Mouse (Mus musculus): ENCODE measurements around the gene Mmadhc.

The Mmadhc gene

DNA sequence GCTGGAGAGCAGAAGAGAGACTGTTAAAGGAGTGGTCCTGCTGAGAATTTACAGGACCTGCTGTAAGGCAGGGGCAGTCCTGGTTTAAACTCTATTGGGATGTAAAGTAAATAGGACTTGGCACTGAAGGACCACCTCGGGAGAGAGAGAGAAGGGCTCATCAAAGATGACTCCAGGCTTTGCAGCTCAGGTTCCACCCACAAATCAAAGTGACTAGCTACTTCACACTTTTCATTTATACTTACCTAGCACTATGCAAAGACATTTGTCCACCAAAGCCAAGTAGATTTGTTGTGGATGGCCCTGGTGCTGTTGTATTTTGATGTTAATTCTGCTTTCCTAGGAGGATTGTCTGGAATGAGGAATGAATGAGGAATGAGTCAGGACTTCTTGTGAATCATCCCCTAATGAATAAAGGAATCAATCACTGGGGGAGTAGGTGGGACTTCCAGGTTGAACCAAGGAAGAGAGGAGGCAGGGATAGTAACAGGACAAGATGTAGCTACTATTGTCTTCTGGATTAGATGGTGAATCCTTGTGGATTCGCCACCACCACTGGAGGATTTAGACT is 31.3 kb downstream of the Mmadhc start:
- DNase-seq (ENCODE audit: low read depth) = no peak

DNA sequence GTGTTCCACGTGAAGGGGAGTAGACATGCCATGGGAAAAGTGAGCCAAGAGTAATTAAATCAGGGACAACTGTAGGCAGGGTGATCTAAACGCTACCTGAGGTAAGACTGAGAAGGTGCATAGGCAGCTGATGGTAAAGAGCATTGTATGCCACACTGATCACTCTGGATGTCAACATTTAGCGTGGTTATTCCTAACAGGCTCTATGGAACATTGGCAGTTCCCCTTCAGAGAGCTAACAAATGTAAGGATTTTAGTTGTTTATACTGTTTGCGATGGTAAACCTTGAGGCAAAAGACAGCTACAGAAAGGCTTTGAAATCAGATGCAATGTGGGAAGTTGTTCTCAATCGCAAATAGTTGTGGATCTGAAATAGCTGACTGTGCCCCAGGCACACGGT is 32.5 kb downstream of the Mmadhc start:
- no peak for DNase-seq (ENCODE audit: low read depth)

DNA sequence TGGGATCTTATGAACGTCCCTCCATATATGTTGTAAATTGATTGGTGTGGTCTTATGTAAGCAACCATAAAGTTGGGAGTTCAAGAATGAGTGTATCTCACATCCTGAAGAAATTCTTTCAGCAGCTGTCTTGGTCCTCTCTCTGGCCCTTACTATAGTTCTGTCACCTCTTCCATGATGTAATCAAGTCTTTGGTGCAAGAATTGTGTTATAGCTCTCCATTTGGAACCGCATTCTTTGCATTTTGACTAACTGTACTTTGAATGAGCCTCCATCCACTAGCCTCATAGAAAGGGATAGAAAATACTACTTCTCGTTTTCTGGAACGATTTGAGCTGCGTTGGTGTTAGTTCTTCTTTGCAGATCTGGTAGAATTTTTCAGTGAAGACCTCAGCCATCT is 41.6 kb downstream of the Mmadhc start:
- DNase-seq (ENCODE audit: low read depth) = no peak

DNA sequence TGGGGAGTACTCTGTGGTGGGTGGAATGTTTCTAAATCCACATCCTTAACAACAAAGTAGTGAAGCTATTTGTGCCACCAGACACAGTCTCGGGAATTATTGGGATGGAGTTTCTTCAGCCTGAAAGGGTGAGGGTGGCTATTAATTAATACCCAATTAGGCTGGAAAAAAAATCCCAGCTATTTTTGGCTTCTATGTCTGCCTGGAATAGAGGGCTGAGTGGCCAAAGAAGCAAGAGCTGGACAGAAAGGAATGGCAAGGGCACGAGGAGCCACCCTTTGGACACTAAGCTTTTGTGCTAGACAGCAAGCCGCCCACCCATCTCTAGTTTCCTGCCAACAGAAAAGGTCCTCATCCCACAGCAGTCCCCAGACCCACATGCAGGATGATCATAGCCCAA is 48.0 kb downstream of the Mmadhc start:
- DNase-seq (ENCODE audit: low read depth) = no peak

DNA sequence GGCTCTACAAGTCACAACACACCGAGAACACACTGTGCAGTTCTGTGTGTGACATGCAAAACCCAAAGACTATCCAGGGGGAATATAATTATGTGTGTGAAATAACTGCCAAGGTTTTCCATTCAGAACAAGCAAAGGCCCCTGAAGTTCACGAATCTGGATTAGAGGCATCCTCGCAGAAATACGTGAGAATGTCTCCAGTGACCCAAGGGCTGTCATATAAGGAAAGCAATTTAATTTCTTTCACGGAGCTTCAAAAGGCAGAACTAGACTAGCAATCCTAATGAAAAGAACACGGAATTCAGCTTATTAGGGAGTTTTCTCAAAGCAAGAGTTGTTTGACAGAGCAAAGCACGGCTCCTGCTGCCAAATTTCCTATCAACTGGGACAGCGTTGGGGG is 63.1 kb downstream of the Mmadhc start:
- no peak for DNase-seq (ENCODE audit: low read depth)
